Mouse (Mus musculus): ENCODE results near the gene Clcnkb. TPM values are rescaled to one million over a fixed set of nuclear protein-coding genes. Genes with fewer than 3 reads are reported as not detected.
A peak's percentile ranks its signal among the peaks of the same experiment; 100 is the strongest.

Clcnkb gene
- polyA plus RNA-seq, 1 experiment from 2014 or later, result not detected

DNA sequence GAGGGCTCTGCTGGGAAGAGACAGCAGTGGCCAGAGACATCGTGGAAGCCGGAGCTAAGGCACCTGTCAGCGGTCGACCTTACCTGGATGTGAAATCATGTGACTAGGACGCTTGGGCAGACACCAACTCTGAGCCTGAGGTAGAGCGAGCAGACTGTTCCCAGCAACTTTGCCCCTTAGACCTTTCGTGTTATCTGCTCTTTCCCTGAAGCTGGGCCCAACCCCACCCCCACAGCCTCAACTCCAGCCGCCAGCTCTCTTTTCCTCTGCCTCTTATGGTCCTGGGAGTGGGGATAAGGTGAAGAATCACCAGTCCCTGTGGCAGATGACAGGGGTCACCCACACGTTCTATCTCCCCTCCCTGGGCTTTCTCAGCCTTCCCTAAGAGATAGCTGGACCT lies 5.1 kb upstream of the Clcnkb start:
- H3K27me3 ChIP-seq (replicated peaks; ENCODE audit: control insufficient read depth, insufficient read depth, low read length), result no peaks in the 10 kb centered on the region
- no peak overlapping the region for H3K9ac ChIP-seq (ENCODE audit: low read depth, low read length)
- H3K4me2 ChIP-seq (ENCODE audit: low read depth, low read length), result no peak overlapping the region
- no peak for DNase-seq (ENCODE audit: low spot score)
- H3K36me3 ChIP-seq (ENCODE audit: control insufficient read depth, insufficient read depth, low read length), result no peaks in the 10 kb centered on the region
- no peaks in the 10 kb centered on the region; the same call in 1 of the 2 replicates for H3K9me3 ChIP-seq (ENCODE audit: control insufficient read depth, low read length)
- ATAC-seq (ENCODE audit: low read depth), result no peak
- no peak overlapping the region for H3K4me3 ChIP-seq (ENCODE audit: low read depth, low read length)
- H3K4me1 ChIP-seq (ENCODE audit: control insufficient read depth, insufficient read depth, low read length), result peaks cover 4% of the 10 kb centered on the region
- WGBS, result 46% methylated on average over 9 of the region's 9 CpGs
- H3K27ac ChIP-seq (replicated peaks; ENCODE audit: low read depth, low read length), result no peak overlapping the region

DNA sequence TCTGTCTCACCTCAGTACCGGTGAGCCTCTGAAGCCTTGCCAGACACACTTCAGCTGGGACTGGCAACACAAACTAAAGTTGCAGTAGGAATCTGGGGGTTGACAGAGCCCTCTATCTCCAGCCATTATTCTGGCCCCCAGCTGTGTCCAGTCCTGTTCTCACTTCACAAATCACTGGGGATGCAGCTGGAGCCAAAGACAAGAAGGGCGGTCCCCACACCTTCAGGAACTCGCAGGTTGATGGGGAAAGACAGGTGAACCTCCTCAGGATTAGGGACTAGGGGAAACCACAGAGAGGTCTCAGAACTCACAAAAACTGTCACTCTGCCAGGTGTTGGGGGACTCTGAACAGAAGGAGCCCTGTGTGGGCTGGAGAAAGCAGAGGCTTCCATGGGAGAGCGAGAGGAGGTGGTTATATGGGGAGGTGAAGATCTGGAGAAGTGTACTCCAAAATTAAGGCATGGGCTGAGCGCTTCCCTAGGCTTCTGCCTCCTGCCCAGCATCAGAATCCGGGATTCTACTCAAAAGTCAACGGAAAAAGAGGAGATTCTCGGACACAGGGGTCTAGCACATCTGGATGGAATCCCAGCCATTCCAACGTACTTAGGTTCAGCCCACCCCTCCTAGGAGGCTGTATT lies 4.5 kb upstream of the Clcnkb start, which contains the start of gene Hspb7:
Hspb7 (plus strand) TSS at position 588 of the 638 bp plus-strand sequence.
- 45% methylated on average over 9 of the region's 9 CpGs for WGBS
- DNase-seq (ENCODE audit: low spot score) (no peak), ATAC-seq (ENCODE audit: low read depth) (no peak)
- Histone ChIP-seq H3K9ac (ENCODE audit: low read depth, low read length) (no peak within 1 kb of the TSS), H3K27me3 (replicated peaks; ENCODE audit: control insufficient read depth, insufficient read depth, low read length) (no peaks in the 10 kb centered on the region), H3K27ac (replicated peaks; ENCODE audit: low read depth, low read length) (no peak within 1 kb of the TSS), H3K36me3 (ENCODE audit: control insufficient read depth, insufficient read depth, low read length) (no peaks in the 10 kb centered on the region), H3K4me1 (ENCODE audit: control insufficient read depth, insufficient read depth, low read length) (peaks cover 4% of the 10 kb centered on the region), H3K9me3 (ENCODE audit: control insufficient read depth, low read length) (no peaks in the 10 kb centered on the region; the same call in 1 of the 2 replicates), H3K4me2 (ENCODE audit: low read depth, low read length) (no peak within 1 kb of the TSS), H3K4me3 (ENCODE audit: low read depth, low read length) (no peak within 1 kb of the TSS)

DNA sequence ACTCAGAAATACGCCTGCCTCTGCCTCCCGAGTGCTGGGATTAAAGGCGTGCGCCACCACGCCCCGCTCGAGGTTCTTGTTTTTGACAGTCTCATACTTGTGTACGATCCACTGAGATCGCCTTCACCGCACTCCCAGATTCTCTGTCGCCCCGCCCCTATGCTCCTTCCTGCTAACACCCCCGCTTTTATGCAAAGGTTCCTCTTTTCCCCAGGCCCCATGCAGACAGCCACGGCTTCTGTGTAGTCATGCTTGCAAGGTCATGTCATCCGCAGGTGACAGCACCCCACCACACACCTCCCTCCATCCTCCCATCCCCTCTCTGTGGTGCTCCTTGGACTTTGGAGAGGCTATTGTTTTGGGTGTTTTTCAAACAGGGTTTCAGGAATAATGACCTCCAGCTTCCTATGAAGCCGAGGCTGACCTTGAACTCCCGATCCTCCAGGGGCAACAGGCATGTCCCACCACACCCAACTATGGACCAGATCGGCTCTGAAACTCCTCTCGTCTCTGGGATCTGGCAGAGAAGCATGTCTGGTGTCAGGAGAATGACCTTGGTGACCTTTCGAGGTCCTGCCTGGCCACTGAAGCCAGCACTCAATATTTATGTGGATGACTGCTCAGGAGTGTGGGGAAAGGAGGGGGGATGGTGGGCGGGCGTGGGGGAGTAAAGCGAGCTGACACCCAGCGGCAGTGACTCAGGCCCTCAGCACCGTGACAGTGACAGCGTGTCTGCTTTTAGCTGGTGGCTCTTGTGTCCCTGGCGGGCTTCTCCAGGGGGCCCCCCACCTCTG lies 3.8 kb upstream of the Clcnkb start:
- WGBS, result 60% methylated on average over 26 of the region's 27 CpGs
- Histone ChIP-seq H3K27me3 (replicated peaks; ENCODE audit: control insufficient read depth, insufficient read depth, low read length) (no peaks in the 10 kb centered on the region), H3K9me3 (ENCODE audit: control insufficient read depth, low read length) (no peaks in the 10 kb centered on the region; the same call in 1 of the 2 replicates), H3K9ac (ENCODE audit: low read depth, low read length) (no peak overlapping the region), H3K4me1 (ENCODE audit: control insufficient read depth, insufficient read depth, low read length) (no peaks in the 10 kb centered on the region; the same call in 1 of the 2 replicates), H3K4me2 (ENCODE audit: low read depth, low read length) (no peak overlapping the region), H3K36me3 (ENCODE audit: control insufficient read depth, insufficient read depth, low read length) (no peaks in the 10 kb centered on the region), H3K27ac (replicated peaks; ENCODE audit: low read depth, low read length) (no peak overlapping the region), H3K4me3 (ENCODE audit: low read depth, low read length) (no peak overlapping the region)
- DNase-seq (ENCODE audit: low spot score) (no peak), ATAC-seq (ENCODE audit: low read depth) (no peak)

DNA sequence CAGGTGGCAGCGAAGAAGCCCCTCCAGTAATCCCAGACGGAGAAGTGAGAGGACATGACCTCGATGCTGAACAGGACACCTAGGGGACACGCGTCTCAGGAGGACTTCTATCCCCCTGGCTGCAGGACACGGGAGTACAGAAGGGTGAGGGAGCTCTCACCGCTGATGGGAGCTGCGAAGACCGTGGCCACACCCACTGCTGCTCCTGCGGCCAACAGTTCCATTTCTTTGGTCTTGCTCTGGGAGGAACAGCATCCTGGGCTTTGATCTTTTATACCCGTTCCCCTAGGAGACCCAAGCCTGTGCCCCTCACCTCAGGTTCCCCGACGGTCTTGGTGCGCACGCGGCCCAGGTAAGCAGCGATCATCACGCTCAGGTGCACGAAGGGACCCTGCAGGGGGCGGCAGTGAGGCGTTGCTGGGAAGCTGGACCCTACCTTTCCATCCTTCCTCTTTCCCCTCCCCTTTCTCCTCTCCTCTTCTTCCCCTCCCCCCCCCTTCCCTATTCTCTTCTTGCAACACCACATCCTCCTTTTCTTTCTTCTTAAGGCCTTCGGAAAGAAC lies 4.3 kb downstream of the Clcnkb start:
- ATAC-seq (ENCODE audit: low read depth) (no peak), DNase-seq (ENCODE audit: low spot score) (no peak)
- Histone ChIP-seq H3K4me2 (ENCODE audit: low read depth, low read length) (no peak overlapping the region), H3K4me1 (ENCODE audit: control insufficient read depth, insufficient read depth, low read length) (no peaks in the 10 kb centered on the region), H3K9me3 (ENCODE audit: control insufficient read depth, low read length) (no peaks in the 10 kb centered on the region; the same call in 1 of the 2 replicates), H3K27me3 (replicated peaks; ENCODE audit: control insufficient read depth, insufficient read depth, low read length) (0 out of 2 replicates have a peak, but pooled peaks cover 5% of the 10 kb centered on the region), H3K36me3 (ENCODE audit: control insufficient read depth, insufficient read depth, low read length) (no peaks in the 10 kb centered on the region), H3K9ac (ENCODE audit: low read depth, low read length) (no peak overlapping the region), H3K4me3 (ENCODE audit: low read depth, low read length) (no peak overlapping the region), H3K27ac (replicated peaks; ENCODE audit: low read depth, low read length) (no peak overlapping the region)
- 17% methylated on average over 22 of the region's 22 CpGs for WGBS

DNA sequence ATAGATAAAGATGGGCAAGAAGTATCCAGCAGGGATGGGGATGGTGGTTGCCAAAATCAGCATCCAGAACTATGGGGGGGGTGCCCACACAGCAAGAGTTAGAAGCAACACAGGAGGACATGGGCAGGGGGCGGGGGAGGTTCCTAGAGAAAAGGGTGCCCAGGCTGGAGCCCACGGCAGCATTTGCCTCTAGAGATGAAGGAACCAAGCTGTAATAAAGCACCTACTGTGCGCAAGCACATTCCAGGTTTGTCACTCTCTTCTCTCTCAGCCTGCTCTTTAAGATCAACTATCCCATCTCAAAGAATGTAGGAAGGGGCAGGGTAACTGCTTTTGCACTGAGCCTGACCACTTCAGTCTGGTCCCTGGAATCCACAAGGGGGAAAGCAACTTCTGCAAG lies 7.2 kb downstream of the Clcnkb start:
- no peak overlapping the region for H3K9ac ChIP-seq (ENCODE audit: low read depth, low read length)
- 0 out of 2 replicates have a peak, but pooled peaks cover 5% of the 10 kb centered on the region for H3K27me3 ChIP-seq (replicated peaks; ENCODE audit: control insufficient read depth, insufficient read depth, low read length)
- WGBS, result 97% methylated on average over 3 of the region's 3 CpGs
- no peak for ATAC-seq (ENCODE audit: low read depth)
- H3K27ac ChIP-seq (replicated peaks; ENCODE audit: low read depth, low read length), result no peak overlapping the region
- H3K36me3 ChIP-seq (ENCODE audit: control insufficient read depth, insufficient read depth, low read length), result no peaks in the 10 kb centered on the region
- no peak overlapping the region for H3K4me2 ChIP-seq (ENCODE audit: low read depth, low read length)
- no peak overlapping the region for H3K4me3 ChIP-seq (ENCODE audit: low read depth, low read length)
- DNase-seq (ENCODE audit: low spot score), result no peak
- H3K9me3 ChIP-seq (ENCODE audit: control insufficient read depth, low read length), result no peaks in the 10 kb centered on the region
- no peaks in the 10 kb centered on the region for H3K4me1 ChIP-seq (ENCODE audit: control insufficient read depth, insufficient read depth, low read length)

DNA sequence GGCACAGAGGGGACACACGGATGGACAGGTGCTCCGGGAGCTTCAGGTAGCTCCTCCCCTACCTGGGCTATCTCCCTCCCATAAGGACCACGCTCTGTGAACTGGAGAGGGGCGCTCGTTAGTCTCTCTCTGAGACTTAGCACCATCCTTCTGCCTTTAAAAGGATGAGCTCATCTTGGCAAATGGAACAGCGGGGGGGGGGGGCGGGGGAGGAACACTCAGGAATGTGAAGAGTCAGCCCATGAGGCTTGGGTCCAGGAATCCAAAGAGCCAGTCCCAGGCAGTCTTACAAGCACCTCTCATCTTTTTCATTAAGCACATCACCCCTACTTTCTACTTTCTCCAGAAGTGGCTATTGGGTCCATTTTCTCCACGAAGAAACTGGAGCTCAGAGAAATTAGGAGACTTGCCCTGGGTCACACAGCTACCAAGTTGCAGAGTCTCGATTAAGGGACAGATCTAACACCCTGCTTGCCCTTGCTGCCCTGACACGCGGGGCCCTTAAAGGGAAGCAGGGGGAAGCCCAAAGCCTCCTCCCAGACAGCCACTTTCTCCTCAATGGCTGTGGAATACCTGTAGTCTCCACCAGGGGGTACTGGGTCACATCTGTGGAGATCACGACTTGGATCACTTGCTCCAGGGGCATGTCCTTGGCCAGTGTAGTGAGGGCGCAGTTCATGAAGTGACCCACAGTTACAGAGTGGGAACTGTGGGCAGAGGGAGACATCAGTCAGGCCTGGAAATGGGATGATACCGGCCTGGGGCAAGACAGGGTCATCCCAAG lies 9.1 kb downstream of the Clcnkb start:
- Histone ChIP-seq H3K9ac (ENCODE audit: low read depth, low read length) (no peak overlapping the region), H3K4me3 (ENCODE audit: low read depth, low read length) (no peak overlapping the region), H3K9me3 (ENCODE audit: control insufficient read depth, low read length) (no peaks in the 10 kb centered on the region), H3K36me3 (ENCODE audit: control insufficient read depth, insufficient read depth, low read length) (no peaks in the 10 kb centered on the region), H3K27ac (replicated peaks; ENCODE audit: low read depth, low read length) (no peak overlapping the region), H3K4me1 (ENCODE audit: control insufficient read depth, insufficient read depth, low read length) (no peaks in the 10 kb centered on the region), H3K4me2 (ENCODE audit: low read depth, low read length) (no peak overlapping the region), H3K27me3 (replicated peaks; ENCODE audit: control insufficient read depth, insufficient read depth, low read length) (0 out of 2 replicates have a peak, but pooled peaks cover 5% of the 10 kb centered on the region)
- 46% methylated on average over 12 of the region's 14 CpGs for WGBS
- DNase-seq (ENCODE audit: low spot score), result no peak
- no peak for ATAC-seq (ENCODE audit: low read depth)

DNA sequence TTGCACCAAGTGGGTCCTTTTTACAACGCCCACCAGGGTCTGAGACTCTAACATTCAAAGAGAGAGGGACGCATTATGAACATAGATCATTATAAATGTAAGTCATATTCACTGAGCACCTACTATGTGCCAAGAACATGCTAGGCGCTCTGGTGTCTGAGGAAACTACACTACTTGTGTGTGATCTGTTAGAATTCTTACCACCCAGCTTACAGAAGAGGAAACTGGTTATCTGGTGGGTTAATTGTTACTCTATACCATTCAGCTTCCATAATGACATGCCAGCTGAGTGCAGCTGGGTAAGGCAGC lies 10.5 kb downstream of the Clcnkb start:
- Histone ChIP-seq H3K9me3 (ENCODE audit: control insufficient read depth, low read length) (no peaks in the 10 kb centered on the region), H3K36me3 (ENCODE audit: control insufficient read depth, insufficient read depth, low read length) (no peaks in the 10 kb centered on the region), H3K9ac (ENCODE audit: low read depth, low read length) (no peak overlapping the region), H3K4me1 (ENCODE audit: control insufficient read depth, insufficient read depth, low read length) (no peaks in the 10 kb centered on the region), H3K27ac (replicated peaks; ENCODE audit: low read depth, low read length) (no peak overlapping the region), H3K4me3 (ENCODE audit: low read depth, low read length) (no peak overlapping the region), H3K4me2 (ENCODE audit: low read depth, low read length) (no peak overlapping the region), H3K27me3 (replicated peaks; ENCODE audit: control insufficient read depth, insufficient read depth, low read length) (no peaks in the 10 kb centered on the region)
- WGBS, result 75% methylated on average over 3 of the region's 3 CpGs
- DNase-seq (ENCODE audit: low spot score), result no peak
- ATAC-seq (ENCODE audit: low read depth), result no peak

DNA sequence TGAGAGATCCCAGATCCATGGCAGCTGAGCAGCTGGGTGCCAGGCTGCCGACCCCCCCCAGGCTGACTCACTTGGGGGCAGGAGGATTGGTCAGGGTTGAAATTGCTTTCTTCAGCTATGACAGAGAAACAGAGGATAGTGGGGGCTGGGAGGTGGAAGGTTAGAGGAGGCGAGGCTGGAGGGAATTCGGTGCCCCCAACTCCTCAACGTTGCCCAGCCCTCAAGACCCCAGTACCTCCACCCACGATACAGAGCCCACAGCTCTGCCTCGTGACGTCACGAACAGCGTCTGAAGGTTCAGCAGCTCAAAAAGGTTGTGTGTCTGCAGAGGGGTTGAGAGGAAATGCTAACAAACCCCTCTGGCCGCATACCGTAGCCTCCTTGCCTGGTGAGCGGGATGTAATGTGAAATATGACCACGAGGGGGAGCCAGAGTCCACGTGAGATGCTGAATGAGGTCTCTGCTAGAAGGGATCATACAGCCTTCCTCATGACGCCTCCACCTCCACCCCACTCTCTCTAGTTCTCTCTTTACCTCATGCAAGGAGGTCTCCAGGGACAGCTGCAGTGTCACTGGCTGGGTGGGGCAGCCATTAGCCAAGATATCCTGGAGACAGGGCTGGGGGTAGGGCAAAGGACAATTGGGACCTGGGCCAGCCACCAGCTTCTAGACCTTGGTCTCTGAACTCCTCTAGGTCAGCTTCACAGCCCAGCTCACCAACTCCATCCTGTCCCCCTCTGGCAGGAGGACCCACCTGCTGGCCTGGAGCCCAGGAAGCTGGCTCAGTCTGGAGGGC lies 11.1 kb downstream of the Clcnkb start:
- DNase-seq (ENCODE audit: low spot score), result peak; percentile 82
- Histone ChIP-seq H3K27ac (replicated peaks; ENCODE audit: low read depth, low read length) (no peak overlapping the region), H3K9ac (ENCODE audit: low read depth, low read length) (peak overlapping the region; percentile 37), H3K9me3 (ENCODE audit: control insufficient read depth, low read length) (no peaks in the 10 kb centered on the region), H3K27me3 (replicated peaks; ENCODE audit: control insufficient read depth, insufficient read depth, low read length) (no peaks in the 10 kb centered on the region), H3K4me2 (ENCODE audit: low read depth, low read length) (peak overlapping the region; percentile 45), H3K36me3 (ENCODE audit: control insufficient read depth, insufficient read depth, low read length) (no peaks in the 10 kb centered on the region), H3K4me1 (ENCODE audit: control insufficient read depth, insufficient read depth, low read length) (no peaks in the 10 kb centered on the region), H3K4me3 (ENCODE audit: low read depth, low read length) (peak overlapping the region; percentile 13; the same call in 1 of the 2 replicates)
- WGBS, result 13% methylated on average over 12 of the region's 15 CpGs
- peak; percentile 92 for ATAC-seq (ENCODE audit: low read depth)

All from embryonic facial prominence, embryonic 14.5 days (tissue).